Mouse (Mus musculus): ENCODE results near the gene Tst.

Tst gene

DNA sequence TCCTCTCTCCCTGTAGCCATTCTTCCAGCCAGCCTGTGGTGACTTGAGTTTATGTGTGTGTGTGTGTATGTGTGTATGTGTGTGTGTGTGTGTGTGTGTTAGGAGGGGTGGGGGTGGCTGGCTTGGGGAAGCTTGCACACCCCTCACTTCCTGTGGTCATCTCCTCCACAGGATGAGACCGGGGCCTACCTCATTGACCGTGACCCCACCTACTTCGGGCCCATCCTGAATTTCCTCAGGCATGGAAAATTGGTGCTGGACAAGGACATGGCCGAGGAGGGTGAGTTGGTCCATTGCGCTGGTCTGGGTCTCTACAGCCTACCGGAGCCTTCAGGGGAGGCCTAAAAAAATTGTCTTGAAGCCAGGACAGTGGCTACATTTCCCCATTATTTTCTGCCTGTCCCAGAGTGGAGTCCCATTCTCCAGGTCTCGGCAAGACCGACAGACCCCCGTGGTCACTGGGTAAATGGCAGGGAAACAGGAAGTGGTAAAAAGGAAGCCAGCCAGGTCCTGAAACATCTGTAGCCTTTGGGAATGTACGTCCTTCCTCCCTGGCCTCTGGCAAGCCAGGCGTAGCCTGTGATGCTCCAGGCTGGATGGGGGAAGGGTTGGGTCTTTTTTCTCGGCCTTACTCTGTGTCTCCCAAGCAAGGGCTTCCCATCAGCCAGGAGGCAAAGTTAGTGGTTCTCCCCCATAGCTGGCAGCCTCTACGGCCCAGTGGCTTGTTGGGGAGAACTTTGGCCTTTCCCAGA, 24.3 kb upstream of the Tst start:
- DNase-seq (ENCODE audit: low read depth, low spot score): no peak

DNA sequence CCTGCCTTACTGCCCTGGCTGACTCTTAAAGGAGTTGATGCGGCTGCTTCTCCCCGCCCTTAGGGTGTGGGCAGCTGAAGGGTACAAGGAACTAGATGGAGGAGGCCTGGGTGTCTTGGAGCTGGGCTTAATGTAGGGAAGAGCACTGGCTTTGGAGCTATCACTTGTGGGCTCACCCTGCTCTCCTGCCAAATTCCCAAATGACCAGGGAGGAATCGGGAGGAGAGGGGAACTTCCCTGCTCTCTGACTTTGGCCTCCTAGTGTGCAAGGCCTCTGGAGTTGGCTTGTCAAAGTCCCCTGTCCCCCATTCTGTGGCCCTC, 23.4 kb upstream of the Tst start:
- no peak for DNase-seq (ENCODE audit: low read depth, low spot score)

DNA sequence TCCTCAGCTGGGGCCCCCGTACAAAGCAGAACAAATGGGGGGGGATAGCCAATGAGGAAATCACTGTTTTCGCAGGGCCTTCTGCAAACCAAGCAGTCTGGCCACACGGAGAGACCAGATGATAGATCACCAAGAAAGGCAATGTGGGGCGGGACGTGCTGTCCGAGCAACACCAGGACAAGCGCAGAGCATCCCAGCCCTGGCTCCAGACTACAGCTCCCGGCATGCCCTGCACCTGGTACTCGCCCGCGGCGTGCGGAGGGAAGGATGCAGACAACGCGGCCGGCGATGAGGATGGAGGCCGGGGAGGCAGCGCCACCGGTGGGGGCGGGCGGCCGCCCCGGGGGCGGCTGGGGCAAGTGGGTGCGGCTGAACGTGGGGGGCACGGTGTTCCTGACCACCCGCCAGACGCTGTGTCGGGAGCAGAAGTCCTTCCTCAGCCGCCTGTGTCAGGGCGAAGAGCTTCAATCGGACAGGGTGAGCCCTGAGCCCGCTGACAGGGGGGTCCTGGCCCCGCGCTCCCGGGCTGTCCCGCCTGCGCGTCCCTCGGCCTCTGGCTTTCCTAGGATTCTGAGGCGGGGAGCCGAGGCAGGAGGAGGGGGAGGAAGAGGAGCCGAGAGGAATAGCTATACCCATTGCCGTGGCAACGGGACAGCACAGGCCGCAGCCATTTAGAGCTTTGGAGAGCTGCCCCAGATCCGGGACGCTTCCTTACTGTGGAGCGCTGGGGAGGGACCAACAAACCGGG, 22.9 kb upstream of the Tst start, which contains the start of gene Kctd17:
Gene Kctd17 (plus strand): TSS at position 174 of the 748 bp plus-strand sequence.
- peak; percentile 23 for DNase-seq (ENCODE audit: low read depth, low spot score)

DNA sequence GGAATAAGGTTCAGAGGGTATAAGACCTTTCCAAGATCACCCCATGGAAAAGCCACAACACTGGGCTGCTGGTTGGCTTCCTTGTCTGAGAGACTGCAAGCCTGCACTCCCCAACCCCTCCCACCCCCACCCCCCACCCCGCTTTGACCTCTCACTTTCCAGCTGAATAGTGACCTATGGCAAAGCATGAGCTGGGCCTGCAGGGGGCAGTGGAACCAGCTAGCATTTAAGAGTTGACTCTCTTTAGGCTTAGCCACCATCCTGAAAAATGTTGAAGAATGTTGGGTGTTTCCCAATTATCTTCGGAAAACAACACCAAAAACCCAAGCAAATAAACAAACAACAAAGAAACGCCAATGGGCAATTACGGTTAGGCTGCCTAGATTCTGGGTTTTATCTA, 19.5 kb upstream of the Tst start:
- DNase-seq (ENCODE audit: low read depth, low spot score): no peak

DNA sequence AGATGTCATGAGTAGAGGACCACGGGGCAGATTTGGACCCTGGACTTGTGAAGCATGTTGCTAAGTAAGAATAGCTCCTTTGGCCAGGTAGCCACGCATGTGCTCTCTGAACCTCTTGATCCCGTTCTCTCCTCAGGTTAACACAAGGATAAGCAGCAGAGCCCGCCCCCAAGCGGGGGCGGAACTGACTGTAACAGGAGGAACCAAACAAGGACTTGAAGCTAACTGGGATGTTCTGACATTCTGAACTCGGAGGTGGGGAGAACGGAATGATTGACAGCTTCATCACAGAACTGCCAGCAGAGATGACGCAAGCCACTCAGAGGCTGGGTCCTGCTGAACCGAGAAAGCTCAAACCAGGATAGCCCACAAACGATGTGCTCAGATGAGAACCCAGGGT, 18.8 kb upstream of the Tst start:
- DNase-seq (ENCODE audit: low read depth, low spot score): no peak

DNA sequence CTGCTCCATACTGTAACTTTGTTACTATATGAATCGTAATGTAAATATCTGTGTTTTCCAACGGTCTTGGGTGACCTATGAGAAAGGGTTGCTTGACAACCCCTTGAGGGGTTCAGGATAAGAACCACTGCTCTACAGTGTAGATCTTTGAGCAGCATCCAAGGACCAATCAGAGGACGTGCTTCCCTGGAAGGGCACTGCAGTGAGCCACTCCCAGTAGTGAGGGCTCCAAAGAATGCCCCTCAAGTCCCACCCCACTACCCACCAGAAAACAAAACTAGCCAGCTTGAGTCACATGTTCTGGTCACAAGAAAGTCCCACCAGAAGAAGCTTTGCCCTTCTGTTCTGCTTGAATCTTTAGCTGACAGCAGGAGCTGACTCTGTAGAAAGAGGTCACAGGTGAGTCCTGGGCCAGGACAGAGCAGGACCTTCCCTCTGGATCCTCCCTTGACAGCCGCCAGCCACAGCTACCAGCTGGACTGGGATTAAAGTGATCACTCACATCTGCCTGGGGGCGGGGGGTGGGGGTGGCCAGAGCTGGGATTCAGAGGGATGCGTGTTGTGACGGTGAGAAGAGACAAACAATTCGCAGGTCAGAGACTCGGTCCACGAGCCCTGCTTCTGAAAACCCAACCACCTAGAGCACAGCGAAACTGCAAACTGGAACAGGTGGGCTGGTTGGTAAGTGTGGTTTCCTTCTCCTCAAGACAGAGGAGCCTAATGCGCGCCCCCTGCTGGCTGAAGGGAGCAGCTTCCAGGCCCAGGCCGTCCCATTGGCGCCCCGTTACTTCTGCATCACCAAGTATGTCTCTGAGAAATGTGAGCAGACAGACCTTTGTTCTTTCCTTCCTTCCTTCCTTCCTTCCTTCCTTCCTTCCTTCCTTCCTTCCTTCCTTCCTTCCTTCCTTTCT, 16.6 kb upstream of the Tst start:
- DNase-seq (ENCODE audit: low read depth, low spot score): peak; percentile 76

DNA sequence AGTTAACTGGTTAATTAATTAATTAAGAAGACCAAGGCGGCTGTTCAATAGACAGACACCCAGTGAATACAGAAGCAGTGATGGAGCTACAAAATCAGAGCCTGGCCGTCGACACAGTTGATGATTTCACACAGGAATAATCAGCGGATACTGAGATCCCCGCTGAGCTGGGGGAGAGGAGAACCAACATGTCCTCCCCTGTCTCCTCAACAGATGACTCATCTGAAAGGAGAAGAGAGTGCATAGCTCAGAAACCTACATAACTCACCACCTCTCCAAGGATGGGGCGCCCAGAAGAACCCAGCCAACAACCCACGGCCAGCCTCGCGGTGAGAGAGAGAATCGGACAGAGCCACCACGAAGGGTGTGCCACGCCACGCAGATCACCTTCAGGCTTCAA, 14.7 kb upstream of the Tst start:
- DNase-seq (ENCODE audit: low read depth, low spot score): no peak

DNA sequence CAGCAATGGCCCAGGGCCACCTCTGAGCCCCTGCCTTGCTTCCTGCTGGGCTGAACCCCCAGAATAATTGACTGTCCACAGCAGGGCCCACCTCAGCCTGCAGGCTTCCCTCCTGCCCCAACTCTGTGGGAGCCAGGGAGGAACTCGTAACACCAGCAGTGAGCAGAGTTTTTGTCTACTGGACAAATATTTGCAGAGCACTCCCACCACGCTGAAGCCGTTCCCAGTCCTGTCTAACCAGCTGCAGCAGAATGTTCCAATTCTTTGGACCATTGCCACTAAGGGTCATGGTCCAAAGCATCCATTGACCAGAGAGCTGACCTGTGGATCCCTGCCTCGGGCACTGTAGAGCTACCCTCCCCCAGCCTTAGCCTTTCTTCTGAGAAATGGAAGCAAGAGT, 11.2 kb upstream of the Tst start:
- DNase-seq (ENCODE audit: low read depth, low spot score): no peak

DNA sequence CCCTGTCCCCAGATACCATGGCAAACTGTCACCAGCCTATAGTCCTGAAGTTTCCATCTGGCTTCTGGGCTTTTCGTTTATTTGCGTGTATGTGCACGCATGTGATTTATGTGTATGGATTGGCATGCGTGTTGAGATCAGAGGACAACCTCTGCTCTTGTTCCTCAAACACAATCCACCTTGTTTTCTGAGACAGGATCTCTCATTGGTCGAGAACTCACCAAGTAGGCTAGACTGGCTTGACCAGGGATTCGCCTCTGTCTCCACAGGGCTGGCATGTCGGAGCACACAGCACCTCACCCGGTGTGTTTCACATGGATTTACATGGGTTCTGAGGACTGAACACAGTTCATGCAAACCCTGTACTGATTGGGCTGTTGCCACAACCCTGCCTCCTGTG, 8.4 kb upstream of the Tst start:
- no peak for DNase-seq (ENCODE audit: low read depth, low spot score)

DNA sequence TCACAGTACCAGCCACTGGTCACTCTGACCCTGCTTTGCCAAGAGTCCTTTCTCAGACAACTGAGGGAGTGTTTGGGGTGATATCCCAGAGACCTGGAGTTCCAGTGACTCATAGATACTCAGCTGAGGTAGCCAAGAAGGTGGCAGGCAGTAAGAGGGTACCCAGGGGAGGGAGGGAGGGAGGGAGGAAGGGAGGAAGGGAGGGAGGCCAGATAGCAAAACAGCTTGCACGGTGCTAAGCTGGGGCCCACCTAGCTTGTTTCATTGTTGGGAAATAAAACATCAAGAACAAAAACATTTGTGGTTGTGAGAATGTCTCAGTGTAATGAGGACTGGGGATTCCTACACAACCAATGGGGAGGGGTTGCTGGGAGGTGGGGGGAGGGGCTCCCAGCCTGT, 8.0 kb upstream of the Tst start:
- no peak for DNase-seq (ENCODE audit: low read depth, low spot score)

DNA sequence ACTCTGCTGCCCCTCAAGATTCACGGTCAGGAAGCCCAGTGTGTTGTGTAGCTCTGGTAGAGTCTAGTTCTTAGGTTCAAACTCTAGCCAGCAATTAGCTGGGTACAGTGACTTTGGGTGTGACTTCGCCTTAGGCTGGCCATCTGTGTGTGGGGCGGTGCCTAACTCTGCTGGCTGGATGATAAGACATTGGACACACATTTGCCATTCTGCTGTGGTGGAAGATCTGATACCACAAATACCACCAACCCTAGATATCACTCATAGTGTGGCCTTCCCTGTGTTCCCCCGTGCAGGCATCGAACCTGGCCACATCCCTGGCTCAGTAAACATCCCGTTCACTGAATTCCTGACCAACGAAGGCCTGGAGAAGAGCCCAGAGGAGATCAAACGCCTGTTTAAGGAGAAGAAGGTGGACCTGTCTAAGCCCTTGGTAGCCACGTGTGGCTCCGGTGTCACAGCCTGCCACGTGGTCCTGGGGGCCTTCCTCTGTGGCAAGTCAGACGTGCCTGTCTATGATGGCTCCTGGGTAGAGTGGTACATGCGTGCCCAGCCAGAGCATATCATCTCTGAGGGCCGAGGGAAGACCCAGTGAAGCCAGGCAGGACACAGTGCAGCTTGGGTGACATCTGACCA, 7.5 kb upstream of the Tst start:
- DNase-seq (ENCODE audit: low read depth, low spot score): no peak

DNA sequence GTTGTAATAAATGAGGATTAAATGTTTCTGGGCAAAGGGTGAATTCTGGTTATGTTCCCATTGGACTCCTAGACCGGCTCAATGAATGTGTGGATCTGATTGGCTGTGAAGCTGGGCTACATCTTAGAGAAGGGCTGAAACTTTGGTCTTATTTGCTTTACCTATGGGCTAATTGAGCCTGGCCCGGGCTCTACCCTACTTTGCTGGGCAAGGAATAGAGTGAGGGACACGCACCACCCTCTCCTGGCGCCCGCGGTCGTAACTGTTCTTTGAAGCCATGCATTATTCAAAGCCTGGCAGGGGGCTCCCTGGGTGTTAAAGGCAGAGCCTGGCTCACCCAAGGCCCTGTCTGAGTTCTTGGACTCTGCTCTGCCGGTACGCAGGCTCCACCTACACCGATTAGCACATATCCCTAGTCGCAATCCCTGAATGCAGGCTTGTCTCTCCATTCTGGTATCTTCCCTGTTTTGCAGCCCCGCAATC, 3.9 kb upstream of the Tst start:
- DNase-seq (ENCODE audit: low read depth, low spot score): no peak

DNA sequence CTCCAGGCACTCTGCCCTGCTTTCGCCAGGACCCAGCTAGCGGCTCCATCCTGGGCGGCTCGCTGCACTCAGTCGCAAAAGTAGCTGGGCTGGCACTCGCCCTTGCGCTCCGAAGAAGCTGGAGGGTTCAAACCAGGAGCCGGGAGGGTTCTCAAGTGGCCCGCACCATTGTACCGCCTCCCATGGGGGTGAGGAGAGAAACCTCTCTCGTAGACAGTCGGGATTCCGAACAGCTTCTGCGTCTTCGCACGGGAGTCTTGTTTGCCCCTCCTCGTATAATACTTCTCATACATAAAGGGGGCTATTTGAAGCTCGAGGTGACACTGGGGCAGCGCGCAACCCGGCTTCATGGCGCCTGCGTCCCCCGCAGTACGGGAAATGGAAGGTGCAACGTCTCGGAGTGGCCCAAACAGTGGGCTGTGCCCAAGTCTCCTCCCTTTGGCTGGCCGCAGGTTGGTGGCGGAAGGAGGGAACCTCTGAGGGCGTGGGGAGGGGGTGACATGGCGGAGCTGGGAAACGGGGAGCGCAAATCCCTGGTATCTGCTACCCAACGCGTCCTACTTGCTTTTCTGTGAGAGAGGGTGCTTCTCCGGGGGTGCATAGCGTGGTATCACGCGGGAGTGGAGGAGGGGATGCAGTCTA, 707 bp upstream of the Tst start, which contains the start of gene Mpst:
Gene Mpst (plus strand): TSS at position 124 of the 642 bp plus-strand sequence.
- peak; percentile 65 for DNase-seq (ENCODE audit: low read depth, low spot score)

DNA sequence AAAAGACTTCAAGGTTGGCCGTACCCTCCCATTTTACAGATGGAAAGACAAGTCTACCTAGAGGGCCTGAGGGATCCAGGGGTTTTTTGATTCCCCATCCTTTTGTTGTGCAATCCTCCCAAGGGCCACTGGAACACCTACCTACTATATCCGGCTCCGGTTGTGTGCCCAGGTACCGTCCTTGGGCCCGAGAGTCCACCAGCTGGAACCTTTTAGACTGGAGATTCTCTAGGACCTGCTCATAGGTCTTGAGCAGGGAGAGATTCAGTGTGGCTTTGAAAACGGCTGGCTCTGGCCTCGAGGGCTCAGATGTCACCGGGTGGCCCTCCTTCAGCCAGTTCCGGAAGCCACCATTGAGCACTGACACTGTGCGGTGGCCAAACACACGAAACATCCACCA, 609 bp downstream of the Tst start:
- DNase-seq (ENCODE audit: low read depth, low spot score): no peak

DNA sequence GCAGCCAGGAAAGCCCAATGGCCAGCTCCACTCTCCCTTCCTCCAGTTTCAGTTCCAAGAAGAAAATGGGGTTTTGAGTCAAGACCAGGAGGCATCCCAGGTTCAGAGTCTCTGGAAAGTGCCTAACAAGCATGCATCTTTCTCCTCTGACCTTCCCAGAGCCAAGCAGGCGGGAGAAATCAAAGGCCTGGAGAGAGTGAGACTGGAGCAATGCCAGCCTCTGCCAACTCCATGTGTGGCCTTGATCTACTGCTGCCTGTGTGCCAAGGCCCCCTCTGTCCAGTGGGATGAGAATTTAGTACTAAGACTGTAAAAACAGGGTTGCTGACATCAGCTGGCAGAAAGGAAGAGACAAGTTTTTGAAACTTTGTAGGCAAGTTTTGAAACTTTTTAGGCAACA, 1.8 kb downstream of the Tst start:
- no peak for DNase-seq (ENCODE audit: low read depth, low spot score)

DNA sequence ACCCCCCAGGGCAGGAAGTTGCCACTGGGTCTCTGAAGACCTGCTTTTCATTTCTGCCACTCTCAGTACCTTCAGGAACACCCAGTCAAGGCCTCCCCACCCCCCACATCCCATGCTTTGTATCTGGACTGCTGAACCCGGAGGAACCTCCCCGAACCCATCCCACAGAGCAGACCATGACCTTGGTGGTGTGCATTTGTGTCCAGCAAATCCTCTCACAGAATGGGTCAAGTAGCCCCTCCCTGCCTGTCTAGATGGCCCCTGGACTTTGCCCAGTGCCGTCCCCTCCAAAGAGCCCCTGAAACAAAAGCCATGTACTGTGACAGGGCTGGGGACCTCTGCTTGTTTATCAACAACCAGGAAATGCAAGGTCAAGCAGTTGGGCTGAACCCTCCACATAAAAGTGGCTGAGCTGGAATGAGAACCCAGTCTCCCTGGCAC, 2.4 kb downstream of the Tst start:
- no peak for DNase-seq (ENCODE audit: low read depth, low spot score)

DNA sequence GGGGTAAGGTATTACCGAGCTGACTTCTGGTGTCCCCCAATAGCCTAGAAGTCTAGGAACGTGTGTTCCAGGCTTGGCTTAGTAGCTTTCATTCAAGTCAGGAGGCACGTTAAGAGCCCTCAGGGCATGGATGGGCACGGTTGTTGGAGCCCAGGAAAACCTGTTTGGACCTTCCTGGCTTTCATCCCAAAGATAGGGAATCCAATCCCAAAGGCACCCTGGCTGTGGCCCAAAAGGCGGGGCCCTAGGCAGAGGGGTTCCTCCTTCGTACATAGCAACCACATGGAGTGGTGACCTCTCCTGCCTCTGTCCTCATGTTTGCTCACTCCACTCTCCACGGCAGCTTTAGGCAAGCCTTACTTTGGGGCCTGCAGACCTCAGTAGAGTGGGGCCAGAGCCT, 3.3 kb downstream of the Tst start:
- no peak for DNase-seq (ENCODE audit: low read depth, low spot score)

DNA sequence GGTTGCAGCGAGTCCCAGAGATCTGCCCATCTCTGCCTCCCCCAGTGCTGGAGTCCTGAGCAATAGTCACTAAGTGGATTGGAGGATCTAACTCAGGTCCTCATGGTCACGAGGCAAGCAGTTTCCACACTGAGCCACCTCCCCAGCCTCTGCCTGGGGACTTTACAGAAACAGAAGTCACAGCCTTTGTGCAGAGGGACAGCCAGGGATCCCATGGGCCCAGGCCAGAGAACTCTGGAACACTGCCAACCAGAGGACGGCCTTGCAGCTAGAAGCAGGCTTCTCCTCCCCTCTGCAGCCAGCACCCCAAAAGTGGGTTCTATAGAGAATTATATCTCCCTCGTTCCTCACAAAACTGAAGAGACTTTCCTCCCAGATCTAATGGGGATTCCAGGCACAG, 3.8 kb downstream of the Tst start:
- DNase-seq (ENCODE audit: low read depth, low spot score): no peak

DNA sequence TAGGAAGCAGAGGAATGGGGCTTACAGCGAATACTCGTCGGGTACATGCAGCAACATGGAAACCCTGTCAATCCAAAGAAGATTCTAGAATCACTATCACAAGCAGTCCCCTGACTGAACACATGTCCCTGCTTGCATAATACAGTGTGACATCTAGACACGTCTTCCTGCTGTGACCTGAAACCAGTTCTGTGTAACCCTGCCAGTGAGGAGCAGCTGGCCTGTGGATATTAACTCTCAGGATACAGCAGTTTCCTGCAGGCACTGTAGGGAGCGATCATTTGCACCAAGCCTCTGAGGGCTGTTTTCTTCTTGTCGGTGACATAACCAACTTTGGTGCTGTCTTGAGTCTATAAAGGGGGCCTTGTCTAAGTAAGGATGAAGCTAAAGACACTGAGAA, 4.4 kb downstream of the Tst start:
- no peak for DNase-seq (ENCODE audit: low read depth, low spot score)

DNA sequence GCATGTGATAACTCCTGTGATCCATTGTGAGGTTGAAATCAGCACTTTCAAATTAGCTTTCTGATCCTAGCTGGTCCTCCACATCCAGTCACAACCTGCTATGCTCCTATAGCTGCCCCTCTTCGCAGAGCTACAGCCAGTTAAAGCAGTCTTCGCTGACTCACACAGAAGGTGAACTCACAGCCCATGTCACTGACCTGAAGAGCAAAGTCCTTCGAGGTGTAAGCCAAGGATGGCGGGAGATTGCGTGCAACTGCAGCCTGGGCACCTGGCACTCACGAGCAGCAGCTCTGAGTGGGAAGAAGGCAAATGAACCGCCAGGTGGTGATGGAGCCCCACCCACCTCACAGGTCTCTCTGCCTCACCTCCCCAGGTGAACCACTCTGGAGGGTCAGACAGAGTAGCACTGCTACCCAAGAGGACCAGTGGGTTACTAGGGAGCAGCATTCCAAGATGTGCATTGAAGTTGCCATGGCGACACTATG, 10.2 kb downstream of the Tst start, which contains the start of gene Tex33:
Gene Tex33 (minus strand): TSS at position 435 of the 485 bp plus-strand sequence.
- no peak for DNase-seq (ENCODE audit: low read depth, low spot score)

DNA sequence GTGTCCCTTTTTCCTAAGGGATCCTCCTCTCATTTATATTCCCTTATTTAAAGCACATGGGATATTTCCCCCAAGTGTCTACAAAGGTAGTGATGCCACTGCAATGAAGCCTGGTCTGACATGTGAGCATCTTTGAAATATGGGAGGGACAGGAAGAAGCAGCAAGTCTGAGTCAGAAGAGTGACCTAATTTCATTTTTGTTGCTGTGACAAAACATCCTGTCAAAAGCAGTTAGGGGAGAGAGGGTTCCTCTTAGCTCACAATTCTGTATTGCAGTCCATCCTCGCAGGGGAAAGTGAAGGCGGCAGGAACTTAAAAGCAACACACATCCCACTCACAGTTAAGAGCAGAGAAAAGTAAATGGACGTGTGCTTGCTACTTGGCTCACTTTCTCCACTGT, 14.9 kb downstream of the Tst start:
- no peak for DNase-seq (ENCODE audit: low read depth, low spot score)

Data from retina, postnatal 7 days (tissue).